Mouse (Mus musculus): Measurements from ENCODE around the gene Zbtb46.
"Not testable (repeated sequence)": the region's sequence is repeated elsewhere in the genome, so short reads cannot be mapped to it uniquely, and the experiment has no call there.

Zbtb46 gene

GRCm38 (mm10) chr2:181459153-181459672 is at the start of gene Zbtb46:
Zbtb46 (minus strand) TSS chr2:181459426.
- no peak for DNase-seq (ENCODE audit: low spot score)

DNA sequence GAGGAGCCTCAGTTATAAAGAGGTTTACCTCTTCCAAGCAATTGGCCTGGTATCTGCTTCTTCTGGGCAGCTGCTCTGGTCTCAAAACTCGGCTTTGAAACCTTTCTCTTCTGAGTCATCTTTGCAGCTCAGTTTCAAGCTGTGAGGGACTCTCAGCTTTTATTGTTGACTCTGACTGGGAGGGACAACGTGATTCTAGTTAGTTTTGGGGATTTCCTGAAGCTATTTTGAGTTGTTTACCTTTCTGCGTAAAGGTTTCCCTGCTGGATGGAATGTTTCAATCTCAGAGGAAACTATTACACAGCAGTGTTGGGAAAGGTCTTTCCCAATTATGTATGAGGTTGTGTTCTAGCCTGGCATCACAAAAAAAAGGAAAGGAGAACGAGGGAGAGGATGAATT is 39.4 kb upstream of the Zbtb46 start:
- no peak for DNase-seq (ENCODE audit: low spot score)

- DNase-seq (ENCODE audit: low spot score) = no peak
Observed at GRCm38 (mm10) chr2:181497548-181497875, 38.3 kb upstream of the Zbtb46 start.

DNA sequence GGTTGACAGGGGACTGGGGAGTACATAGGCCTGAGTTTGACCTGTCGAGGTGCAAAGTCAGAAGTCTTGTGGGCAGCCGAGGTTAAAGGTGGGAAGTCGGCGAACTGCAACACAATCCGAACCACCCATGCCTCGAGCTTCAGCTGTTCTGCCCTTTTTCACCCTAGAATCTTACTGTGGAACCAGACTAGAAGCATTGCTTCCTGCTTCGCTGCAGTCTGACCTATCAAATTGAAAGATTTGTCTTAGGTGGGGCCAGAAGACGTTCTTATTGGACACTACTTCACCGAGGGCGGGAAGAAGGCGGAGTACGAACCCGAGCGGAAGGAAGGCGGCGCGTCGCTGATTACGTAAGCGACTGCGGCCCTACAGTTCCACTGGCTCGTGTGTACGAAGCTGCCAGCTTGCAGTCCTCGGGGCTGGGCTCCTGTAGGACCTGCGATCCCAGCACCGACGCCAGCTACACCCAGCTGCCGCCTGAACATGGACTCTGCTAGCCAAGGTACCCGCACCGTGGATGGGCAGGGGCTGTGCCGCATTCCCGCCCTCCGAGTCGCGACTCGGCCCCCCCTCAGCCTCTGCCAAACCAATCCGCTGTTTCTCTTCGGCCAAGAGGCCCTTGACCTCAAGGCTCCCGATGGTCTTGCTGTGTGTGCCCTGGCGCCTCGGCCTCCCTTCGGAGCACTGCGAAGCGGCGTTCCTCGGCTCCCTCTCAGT is 37.8 kb upstream of the Zbtb46 start, which contains the start of gene Tpd52l2:
Tpd52l2 (plus strand) TSS at position 312 of the 717 bp plus-strand sequence.
- DNase-seq (ENCODE audit: low spot score) = peak; percentile 89

GRCm38 (mm10) chr2:181496281-181496680 is 37.1 kb upstream of the Zbtb46 start:
- no peak for DNase-seq (ENCODE audit: low spot score)

DNA sequence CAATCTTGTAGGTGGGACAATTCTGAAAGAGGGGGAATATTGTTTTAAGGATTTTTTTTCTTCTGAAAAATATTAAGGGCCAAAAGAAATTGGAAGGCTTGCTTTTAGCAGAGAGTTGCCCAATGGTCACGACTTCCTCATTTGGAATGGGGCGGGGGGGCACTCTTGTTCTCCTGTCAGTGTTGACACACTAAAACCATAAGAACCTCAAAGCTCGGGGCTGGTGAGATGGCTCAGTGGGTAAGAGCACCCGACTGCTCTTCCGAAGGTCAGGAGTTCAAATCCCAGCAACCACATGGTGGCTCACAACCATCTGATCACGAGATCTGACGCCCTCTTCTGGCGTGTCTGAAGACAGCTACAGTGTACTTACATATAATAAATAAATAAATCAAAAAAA is 36.6 kb upstream of the Zbtb46 start:
- DNase-seq (ENCODE audit: low spot score) = not testable (repeated sequence)

DNA sequence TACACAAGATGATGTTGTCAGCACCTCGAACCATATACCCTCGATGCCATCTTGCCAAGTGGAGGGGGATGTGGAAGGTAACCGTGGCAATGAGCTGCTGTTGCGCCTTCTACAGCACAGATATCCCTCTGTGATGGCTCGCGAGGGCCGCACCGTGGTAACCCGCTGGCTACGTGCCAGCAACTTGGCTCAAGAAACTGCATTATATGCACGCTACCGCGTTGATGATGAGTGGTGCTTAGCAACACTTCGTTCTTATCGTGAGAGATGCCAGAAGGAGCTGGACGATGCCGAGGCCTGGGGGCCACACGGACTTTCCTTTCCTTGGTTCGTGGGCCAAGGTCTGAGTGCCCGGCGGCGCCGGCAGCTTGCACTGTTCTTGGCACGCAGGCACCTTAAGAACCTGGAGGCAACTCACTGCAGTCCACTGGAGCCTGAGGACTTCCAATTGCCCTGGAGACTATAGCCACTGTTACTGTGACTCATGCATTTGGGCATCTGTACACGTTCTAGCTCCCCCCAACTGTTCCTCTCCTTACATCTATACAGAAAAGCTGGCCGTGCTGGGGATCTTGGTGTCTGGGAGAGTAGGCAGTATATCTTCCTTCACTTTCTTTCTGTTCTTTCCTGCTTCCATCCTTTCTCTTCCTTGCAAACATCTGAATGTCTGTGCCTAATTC is 35.2 kb upstream of the Zbtb46 start:
- DNase-seq (ENCODE audit: low spot score) = no peak

DNA sequence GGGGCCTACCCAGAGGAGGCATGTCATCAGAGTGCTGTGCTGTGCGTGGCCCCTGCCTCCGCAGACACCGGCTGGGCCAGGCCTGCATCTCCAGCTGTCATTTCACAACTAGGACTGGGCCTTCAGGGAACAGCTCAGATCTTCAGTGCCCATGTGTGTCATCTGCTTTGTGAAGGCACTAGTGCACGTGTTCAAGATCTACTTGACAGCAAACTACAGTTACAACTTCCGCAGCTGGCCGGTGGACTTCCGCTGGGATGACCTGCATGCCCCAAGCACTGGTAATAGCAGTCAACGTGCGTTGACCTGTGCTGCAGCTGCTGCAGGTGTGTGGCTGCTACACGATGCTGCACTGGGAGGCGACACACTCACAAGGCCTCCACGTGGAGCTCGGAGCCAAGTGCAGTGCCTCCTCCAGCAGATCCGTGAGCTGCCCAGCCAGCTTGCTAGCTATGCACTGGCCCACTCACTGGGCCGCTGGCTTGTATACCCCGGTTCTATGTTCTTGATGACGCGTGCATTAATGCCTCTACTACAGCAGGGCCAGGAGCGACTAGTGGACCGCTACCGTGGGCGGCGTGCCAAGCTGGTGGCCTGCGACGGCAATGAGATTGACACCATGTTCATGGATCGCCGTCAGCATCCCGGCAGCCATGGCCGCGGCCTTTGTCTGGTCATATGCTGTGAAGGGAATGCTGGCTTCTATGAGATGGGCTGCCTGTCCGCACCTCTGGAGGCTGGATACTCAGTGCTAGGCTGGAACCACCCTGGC is 34.1 kb upstream of the Zbtb46 start, which contains the start of gene Abhd16b:
Abhd16b (plus strand) TSS at position 51 of the 772 bp plus-strand sequence.
- DNase-seq (ENCODE audit: low spot score) = no peak

DNA sequence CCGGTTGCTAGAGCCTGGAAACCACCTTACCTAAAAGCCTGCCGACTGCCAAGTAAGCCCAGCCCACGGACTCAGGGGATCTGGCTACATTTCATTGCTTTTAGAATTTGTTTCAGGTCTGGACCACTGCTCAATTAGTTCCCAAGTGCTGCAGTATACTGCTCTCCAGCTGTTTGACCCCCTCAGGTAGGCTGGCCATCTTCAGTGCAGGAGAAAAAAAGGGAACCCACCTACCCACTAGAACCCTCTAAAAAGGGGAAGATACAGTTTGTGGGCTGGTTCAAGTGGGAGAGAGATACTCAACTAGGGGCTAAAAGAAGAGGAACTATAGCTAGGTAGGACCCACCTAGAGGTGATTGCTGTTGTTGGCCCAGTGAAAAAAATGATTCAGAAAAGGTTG is 33.0 kb upstream of the Zbtb46 start:
- DNase-seq (ENCODE audit: low spot score) = no peak

GRCm38 (mm10) chr2:181491432-181492205 is 32.4 kb upstream of the Zbtb46 start:
- DNase-seq (ENCODE audit: low spot score) = no peak

DNA sequence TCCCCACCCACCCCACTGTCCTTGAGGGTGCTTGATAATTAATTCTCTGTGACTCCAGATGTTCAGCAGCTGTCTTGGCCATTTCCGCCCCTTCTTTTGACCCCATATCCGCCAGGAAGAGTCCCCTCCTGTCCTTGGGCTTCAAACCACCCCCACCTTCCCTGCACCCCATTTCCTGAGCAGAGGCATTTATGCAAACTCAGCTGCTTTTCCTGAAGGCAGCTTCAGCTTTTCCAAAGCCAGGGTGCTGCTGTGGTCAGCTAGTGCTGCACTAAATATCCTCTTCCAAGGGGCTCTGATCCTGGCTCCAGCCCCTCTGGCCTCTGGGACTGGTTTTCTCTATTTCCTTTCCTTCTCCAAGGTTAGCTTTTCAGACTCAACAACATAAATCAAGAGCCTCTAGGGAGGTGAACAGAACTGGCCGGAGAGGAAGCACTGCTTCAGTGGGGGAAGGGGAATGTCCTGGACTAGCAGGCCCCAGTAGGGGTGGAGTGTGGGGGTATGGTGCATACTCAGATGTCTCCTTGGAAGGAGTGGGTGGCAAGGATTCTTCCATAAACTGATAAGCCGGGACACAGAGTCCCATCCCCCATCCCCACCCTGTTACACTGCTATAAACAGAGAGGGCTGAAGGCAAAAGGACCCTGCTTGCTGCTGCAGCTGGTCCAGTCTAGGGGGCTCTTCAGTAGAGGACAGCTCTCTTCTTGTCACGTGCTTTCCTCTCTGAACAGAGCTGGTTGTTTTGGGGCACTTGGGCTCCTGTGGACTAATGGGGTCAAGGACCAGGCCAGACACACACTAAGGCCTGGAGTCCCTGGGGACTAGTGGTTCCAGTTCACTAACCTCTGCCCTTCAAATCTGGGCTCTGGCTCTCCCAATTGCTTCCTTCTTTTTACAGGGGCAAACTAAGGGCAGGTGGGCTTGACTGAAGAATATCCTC is 28.4 kb upstream of the Zbtb46 start:
- DNase-seq (ENCODE audit: low spot score) = no peak

GRCm38 (mm10) chr2:181485741-181486140 is 26.5 kb upstream of the Zbtb46 start:
- no peak for DNase-seq (ENCODE audit: low spot score)

- no peak for DNase-seq (ENCODE audit: low spot score)
Observed at GRCm38 (mm10) chr2:181484456-181485233, 25.4 kb upstream of the Zbtb46 start.

DNA sequence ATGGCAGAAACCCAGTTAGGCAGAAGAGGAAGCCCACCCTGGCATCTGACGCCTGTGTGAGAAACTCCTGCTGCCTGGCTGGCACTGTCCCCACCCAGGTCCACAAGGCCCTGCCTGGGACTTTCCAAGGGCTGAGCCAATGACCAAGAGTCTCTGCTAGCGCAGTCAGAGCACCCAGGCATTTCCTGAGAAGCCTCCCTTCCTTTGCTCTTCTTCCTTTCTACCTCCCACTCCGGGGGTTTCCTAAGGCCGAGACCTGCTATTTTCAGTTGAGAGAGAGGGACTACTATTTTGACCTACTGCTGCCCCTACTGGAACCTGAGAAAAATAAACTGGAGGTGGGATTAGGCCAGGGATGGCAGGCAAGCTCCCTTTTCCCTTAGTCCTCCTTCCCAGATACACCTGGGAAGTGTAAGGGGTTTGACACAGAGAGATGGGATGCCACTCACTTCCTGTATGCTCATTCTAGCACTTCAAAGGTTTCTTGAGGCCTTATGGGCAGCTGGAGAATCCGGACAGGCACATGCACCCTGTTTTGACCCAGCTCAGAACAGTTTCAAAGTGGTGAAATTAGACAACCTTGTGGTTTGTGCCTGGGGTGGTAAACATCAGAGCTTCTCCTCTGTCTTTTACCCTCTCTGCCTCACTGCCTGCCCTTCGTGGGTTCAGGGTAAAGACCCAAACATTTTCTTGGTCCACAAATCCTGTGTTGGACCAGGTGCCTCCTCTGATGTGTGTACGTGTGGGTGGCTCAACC is 24.5 kb upstream of the Zbtb46 start:
- no peak for DNase-seq (ENCODE audit: low spot score)

DNA sequence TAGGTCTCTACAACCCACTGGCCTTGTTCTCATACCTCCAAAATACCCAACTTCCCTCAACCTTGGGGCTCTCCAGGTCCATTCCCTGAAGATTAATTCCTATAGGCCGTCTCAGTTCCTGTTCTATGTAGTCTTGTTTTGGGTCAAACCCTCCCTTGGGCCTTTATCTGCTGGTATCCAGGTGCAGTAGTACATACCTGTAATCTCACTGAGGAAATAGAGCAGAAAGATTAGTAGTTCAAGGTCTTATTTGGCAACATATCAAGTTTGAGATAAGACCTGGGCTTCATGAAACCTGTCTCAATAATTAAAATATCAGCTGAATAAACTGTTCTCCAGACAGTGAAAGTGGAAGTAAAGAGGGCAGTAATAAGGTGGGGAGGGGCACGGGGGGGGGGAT is 23.9 kb upstream of the Zbtb46 start:
- DNase-seq (ENCODE audit: low spot score) = no peak

DNA sequence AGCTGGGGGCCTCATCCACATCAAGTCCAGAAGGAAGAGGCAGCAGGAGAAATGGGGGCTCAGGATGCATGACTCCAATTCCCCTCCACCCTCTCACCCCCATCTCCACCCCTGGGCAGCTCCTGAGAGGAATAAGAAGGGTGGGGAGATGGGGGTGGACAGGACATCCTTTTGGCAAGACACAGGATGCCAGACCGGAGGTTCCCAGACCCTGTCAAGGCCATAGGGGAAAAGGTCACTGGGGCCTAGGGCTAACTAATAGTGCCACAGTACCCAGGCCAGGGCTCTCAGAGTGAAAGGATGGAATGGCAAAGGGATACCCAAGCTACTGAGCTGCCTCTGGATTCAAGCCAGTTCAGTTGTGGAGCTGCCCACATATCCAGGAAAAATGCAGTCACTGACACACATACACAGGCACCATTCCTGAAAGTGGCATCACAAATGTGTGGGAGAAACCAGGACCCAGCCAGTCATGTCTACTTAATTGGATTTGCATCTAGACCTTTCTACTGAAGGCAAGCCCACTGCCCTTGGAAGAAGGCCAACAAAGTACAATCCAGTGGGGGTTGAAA is 13.1 kb upstream of the Zbtb46 start:
- DNase-seq (ENCODE audit: low spot score) = no peak

GRCm38 (mm10) chr2:181471246-181471645 is 12.0 kb upstream of the Zbtb46 start:
- DNase-seq (ENCODE audit: low spot score) = no peak

DNA sequence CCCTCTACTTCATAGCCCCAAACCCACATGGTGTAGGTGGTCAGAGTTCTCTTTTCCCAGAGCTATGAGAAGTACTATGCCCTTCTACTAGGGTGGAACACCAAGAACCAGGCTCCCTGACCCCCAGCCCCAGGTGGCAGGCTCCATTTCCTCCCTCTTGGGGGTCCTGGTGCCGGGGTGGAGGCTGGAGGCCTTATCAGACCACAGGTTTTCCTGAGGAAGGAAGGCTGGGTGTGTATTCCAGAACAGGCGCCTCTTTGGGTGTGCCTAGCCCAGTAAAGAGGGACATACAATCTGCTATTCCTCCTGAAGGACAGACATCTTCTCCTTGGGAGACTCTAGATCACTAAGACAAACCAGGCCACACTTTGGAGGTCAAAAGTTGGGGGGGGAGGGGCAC is 11.1 kb upstream of the Zbtb46 start:
- no peak for DNase-seq (ENCODE audit: low spot score)

GRCm38 (mm10) chr2:181465423-181465822 is 6.2 kb upstream of the Zbtb46 start:
- no peak for DNase-seq (ENCODE audit: low spot score)

All from left cerebral cortex, adult 11 months (tissue).